Mouse (Mus musculus) hindlimb bud, embryonic 11.5 days (tissue): Measurements from ENCODE around the gene Efr3b.

ENCODE experiments used
- DNase-seq: peaks from one replicate; pipeline ENCODE4 v3.0.0-alpha.2; 2012; ENCODE audit warnings: low read depth, low spot score; ENCODE audit errors: extremely low spot score

The Efr3b gene

DNA sequence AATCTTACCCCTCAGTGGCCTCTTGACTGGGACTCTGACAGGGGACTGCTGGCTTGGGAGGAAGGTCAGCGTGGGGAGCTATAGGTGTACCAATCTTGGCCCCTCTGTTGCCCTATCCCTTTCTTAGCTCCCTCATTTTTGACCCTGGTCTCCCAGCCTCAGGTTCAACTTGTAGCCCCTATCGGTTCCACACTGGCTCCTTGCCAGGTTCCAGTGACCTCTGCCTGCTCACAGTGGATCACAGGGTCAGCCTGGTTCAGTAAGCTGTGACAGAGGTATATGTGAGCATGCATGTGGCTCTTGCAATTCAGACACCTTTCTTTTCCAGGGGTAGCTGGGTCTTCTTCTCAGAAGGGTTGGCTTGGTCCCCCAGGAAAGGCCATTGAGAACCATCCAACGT is 122.9 kb downstream of the Efr3b start:
- no peak for DNase-seq
